Mouse (Mus musculus) olfactory bulb, adult 2 months (tissue): ENCODE measurements around the gene Tcp11l1.

Source experiments
- CTCF ChIP-seq: fragments of 200-500 bp; IDR thresholded peaks from 2 replicates; pipeline ENCODE4 v1.5.1; 2012; ENCODE audit warnings: low read depth, mild to moderate bottlenecking, low read length, moderate library complexity; ENCODE audit not compliant: insufficient read depth
- POLR2A ChIP-seq: fragments of 200-500 bp; IDR thresholded peaks from 2 replicates; pipeline ENCODE4 v1.6.1; 2012; ENCODE audit warnings: mild to moderate bottlenecking, low read depth, low read length, moderate library complexity; ENCODE audit not compliant: insufficient read depth

DNA sequence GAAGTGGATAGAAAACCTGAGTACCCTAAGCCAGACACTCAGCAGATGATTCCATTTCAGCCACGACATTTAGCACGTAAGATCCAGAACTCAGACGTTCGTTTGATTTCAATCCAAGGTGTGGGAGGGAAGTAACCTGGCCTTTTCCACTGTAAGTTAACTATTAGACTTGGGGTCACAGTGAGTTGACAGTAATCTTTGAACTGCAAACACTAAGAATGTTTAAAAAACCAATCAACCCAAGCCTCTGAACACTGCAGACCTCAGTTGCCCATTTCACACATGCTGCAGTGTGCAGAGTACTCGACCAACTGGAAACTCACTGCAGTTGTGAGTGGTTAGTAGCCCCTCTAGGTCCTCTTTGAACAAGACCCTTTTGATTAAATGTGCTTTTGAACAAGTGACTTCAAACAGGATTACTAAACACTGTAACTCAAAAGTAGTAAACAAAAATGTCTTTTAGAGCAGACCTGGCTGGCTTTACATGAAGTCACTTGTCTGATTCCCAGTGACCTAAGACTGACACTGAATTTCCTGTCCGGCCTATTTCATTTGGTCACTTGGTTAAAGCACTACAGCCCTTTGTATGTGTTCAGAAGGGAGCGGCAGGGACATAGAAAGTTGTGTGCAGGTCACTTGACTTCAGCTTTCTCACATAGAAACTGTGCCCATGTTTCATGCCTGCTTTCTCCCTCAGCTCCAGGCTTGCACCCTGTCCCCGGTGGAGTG, 48.4 kb downstream of the Tcp11l1 start:
- no peak for TF ChIP-seq CTCF
- TF ChIP-seq POLR2A: no peak
